Mouse (Mus musculus) neural tube, embryonic 12.5 days (tissue): ENCODE measurements around the gene Jrkl. TPM values are rescaled to one million over a fixed set of nuclear protein-coding genes. Genes with fewer than 3 reads are reported as not detected.
A peak's percentile ranks its signal among the peaks of the same experiment; 100 is the strongest.

Experiments
- ATAC-seq: fragments of 200-750 bp; cut with Nextera tagmentation; 2 replicates; pipeline ENCODE4 v1.8.0; 2017; ENCODE audit warnings: low read depth, mild to moderate bottlenecking, moderate TSS enrichment, moderate library complexity; ENCODE audit not compliant: low FRiP score
- H3K27ac ChIP-seq: fragments of 300-500 bp; sonication (generic); 2 replicates; pipeline ENCODE4 v1.5.1; 2016
- H3K27me3 ChIP-seq: fragments of 300-500 bp; sonication (generic); replicated peaks from 2 replicates; pipeline ENCODE4 v1.6.1; 2016; ENCODE audit warnings: mild to moderate bottlenecking
- H3K36me3 ChIP-seq: fragments of 300-500 bp; sonication (generic); 2 replicates; pipeline ENCODE4 v1.6.1; 2016; ENCODE audit warnings: mild to moderate bottlenecking
- H3K4me1 ChIP-seq: fragments of 300-500 bp; sonication (generic); 2 replicates; pipeline ENCODE4 v1.6.1; 2016
- H3K4me2 ChIP-seq: fragments of 300-500 bp; sonication (generic); replicated peaks from 2 replicates; pipeline ENCODE4 v1.6.1; 2016; ENCODE audit warnings: mild to moderate bottlenecking
- H3K4me3 ChIP-seq: fragments of 300-500 bp; sonication (generic); 2 replicates; pipeline ENCODE4 v1.5.1; 2016
- H3K9ac ChIP-seq: fragments of 300-500 bp; sonication (generic); 2 replicates; pipeline ENCODE4 v1.6.1; 2016; ENCODE audit warnings: mild to moderate bottlenecking
- H3K9me3 ChIP-seq: fragments of 300-500 bp; sonication (generic); 2 replicates; pipeline ENCODE4 v1.6.1; 2016; ENCODE audit warnings: mild to moderate bottlenecking
- WGBS: fragments of 180-500 bp; shearing (Covaris S2); methylation state at CpG from one replicate; pipeline ENCODE4 v1.1.7; 2016; 5-methylcytosine and 5-hydroxymethylcytosine counted together
- polyA plus RNA-seq: library from polyadenylated mRNA; unstranded; fragments of >200 nt; fragmentation: Nextera tagmentation; extraction: Ambion mirVana; gene quantifications from 2 replicates; pipeline ENCODE4 v1.2.1, GENCODE M21; 2016

Jrkl gene
- polyA plus RNA-seq = 12.7 and 14.6 TPM in 2 replicates

GRCm38 (mm10) chr9:13245481-13245880 is at the start of gene Jrkl:
Gene Jrkl, minus strand, starts transcription at chr9:13245829.
- no peak within 1 kb of the TSS for H3K27ac ChIP-seq
- 0 out of 2 replicates have a peak, but pooled peaks have one; percentile 13 for ATAC-seq
- H3K4me3 ChIP-seq = peak within 1 kb of the TSS; percentile 52
- no peaks in the 10 kb centered on the region for H3K36me3 ChIP-seq
- peak within 1 kb of the TSS; percentile 58 for H3K9ac ChIP-seq
- 7% methylated on average over 10 of the region's 10 CpGs for WGBS
- H3K9me3 ChIP-seq = no peaks in the 10 kb centered on the region
- peak within 1 kb of the TSS; percentile 63 for H3K4me2 ChIP-seq
- no peaks in the 10 kb centered on the region for H3K27me3 ChIP-seq
- H3K4me1 ChIP-seq = peaks cover 15% of the 10 kb centered on the region

GRCm38 (mm10) chr9:13287482-13287881 is 41.9 kb upstream of the Jrkl start:
- 68% methylated on average over 2 of the region's 2 CpGs for WGBS
- no peak for ATAC-seq
- H3K27me3 ChIP-seq = no peaks in the 10 kb centered on the region
- H3K9ac ChIP-seq = no peak overlapping the region
- no peaks in the 10 kb centered on the region for H3K9me3 ChIP-seq
- H3K36me3 ChIP-seq = no peaks in the 10 kb centered on the region
- no peak overlapping the region for H3K4me3 ChIP-seq
- no peaks in the 10 kb centered on the region for H3K4me1 ChIP-seq
- H3K4me2 ChIP-seq = no peak overlapping the region
- H3K27ac ChIP-seq = no peak overlapping the region

GRCm38 (mm10) chr9:13273219-13273618 is 27.6 kb upstream of the Jrkl start:
- H3K4me3 ChIP-seq = no peak overlapping the region
- no peak overlapping the region for H3K4me2 ChIP-seq
- no peaks in the 10 kb centered on the region for H3K36me3 ChIP-seq
- H3K9ac ChIP-seq = no peak overlapping the region
- H3K27ac ChIP-seq = no peak overlapping the region
- H3K9me3 ChIP-seq = no peaks in the 10 kb centered on the region
- no peaks in the 10 kb centered on the region for H3K4me1 ChIP-seq
- no peak for ATAC-seq
- WGBS = 95% methylated on average over 1 of the region's 1 CpGs
- H3K27me3 ChIP-seq = no peaks in the 10 kb centered on the region

- Histone ChIP-seq H3K4me1 (no peaks in the 10 kb centered on the region), H3K36me3 (no peaks in the 10 kb centered on the region), H3K27ac (no peak overlapping the region), H3K4me3 (no peak overlapping the region), H3K27me3 (no peaks in the 10 kb centered on the region), H3K9ac (no peak overlapping the region), H3K4me2 (no peak overlapping the region), H3K9me3 (no peaks in the 10 kb centered on the region)
- no peak for ATAC-seq
- WGBS = 84% methylated on average over 3 of the region's 3 CpGs
These were observed 15.4 kb upstream of the Jrkl start for GRCm38 (mm10) chr9:13260980-13261379.

- H3K4me2 ChIP-seq = no peak overlapping the region
- H3K9ac ChIP-seq = no peak overlapping the region
- 83% methylated on average over 2 of the region's 2 CpGs for WGBS
- H3K4me3 ChIP-seq = no peak overlapping the region
- H3K4me1 ChIP-seq = no peaks in the 10 kb centered on the region
- H3K36me3 ChIP-seq = no peaks in the 10 kb centered on the region
- H3K27me3 ChIP-seq = no peaks in the 10 kb centered on the region
- no peaks in the 10 kb centered on the region for H3K9me3 ChIP-seq
- no peak overlapping the region for H3K27ac ChIP-seq
- ATAC-seq = no peak
These were observed 12.5 kb upstream of the Jrkl start for GRCm38 (mm10) chr9:13258173-13258572.

GRCm38 (mm10) chr9:13256726-13257125 is 11.1 kb upstream of the Jrkl start:
- no peak overlapping the region for H3K27ac ChIP-seq
- no peaks in the 10 kb centered on the region for H3K36me3 ChIP-seq
- no peaks in the 10 kb centered on the region for H3K4me1 ChIP-seq
- H3K4me2 ChIP-seq = no peak overlapping the region
- no peak for ATAC-seq
- no peaks in the 10 kb centered on the region for H3K27me3 ChIP-seq
- H3K9ac ChIP-seq = no peak overlapping the region
- H3K4me3 ChIP-seq = no peak overlapping the region
- 92% methylated on average over 1 of the region's 1 CpGs for WGBS
- H3K9me3 ChIP-seq = no peaks in the 10 kb centered on the region

GRCm38 (mm10) chr9:13251251-13251650 is 5.6 kb upstream of the Jrkl start:
- ATAC-seq = no peak
- Histone ChIP-seq H3K9me3 (no peaks in the 10 kb centered on the region), H3K36me3 (no peaks in the 10 kb centered on the region), H3K4me2 (no peak overlapping the region), H3K9ac (no peak overlapping the region), H3K4me1 (peaks cover 4% of the 10 kb centered on the region; the same call in 1 of the 2 replicates), H3K27me3 (no peaks in the 10 kb centered on the region), H3K27ac (no peak overlapping the region), H3K4me3 (no peak overlapping the region)
- 87% methylated on average over 2 of the region's 2 CpGs for WGBS

GRCm38 (mm10) chr9:13248104-13248503 is 2.5 kb upstream of the Jrkl start:
- no peak overlapping the region for H3K27ac ChIP-seq
- no peaks in the 10 kb centered on the region for H3K9me3 ChIP-seq
- no peak for ATAC-seq
- H3K36me3 ChIP-seq = no peaks in the 10 kb centered on the region
- H3K4me1 ChIP-seq = peaks cover 15% of the 10 kb centered on the region
- no peak overlapping the region for H3K9ac ChIP-seq
- WGBS = 94% methylated on average over 4 of the region's 4 CpGs
- no peaks in the 10 kb centered on the region for H3K27me3 ChIP-seq
- no peak overlapping the region for H3K4me2 ChIP-seq
- H3K4me3 ChIP-seq = no peak overlapping the region

- Histone ChIP-seq H3K36me3 (no peaks in the 10 kb centered on the region), H3K4me1 (peaks cover 15% of the 10 kb centered on the region), H3K27ac (peak within 1 kb of the TSS; percentile 57), H3K4me3 (peak within 1 kb of the TSS; percentile 52), H3K4me2 (peak within 1 kb of the TSS; percentile 84), H3K27me3 (no peaks in the 10 kb centered on the region), H3K9ac (peak within 1 kb of the TSS; percentile 65), H3K9me3 (no peaks in the 10 kb centered on the region)
- 3% methylated on average over 32 of the region's 39 CpGs for WGBS
- peak; percentile 98 for ATAC-seq
These were observed 1.4 kb upstream of the Jrkl start, which contains the start of gene Ccdc82 for GRCm38 (mm10) chr9:13246815-13247638. Gene Ccdc82, plus strand, starts transcription at chr9:13246955.

GRCm38 (mm10) chr9:13242321-13242720 is 3.3 kb downstream of the Jrkl start:
- ATAC-seq = no peak
- H3K27me3 ChIP-seq = no peaks in the 10 kb centered on the region

GRCm38 (mm10) chr9:13231545-13232216 is 13.9 kb downstream of the Jrkl start:
- no peaks in the 10 kb centered on the region for H3K27me3 ChIP-seq
- no peak overlapping the region for H3K27ac ChIP-seq
- no peak overlapping the region for H3K9ac ChIP-seq
- H3K4me2 ChIP-seq = no peak overlapping the region
- no peak overlapping the region for H3K4me3 ChIP-seq
- ATAC-seq = no peak
- no peaks in the 10 kb centered on the region for H3K4me1 ChIP-seq
- H3K36me3 ChIP-seq = no peaks in the 10 kb centered on the region
- H3K9me3 ChIP-seq = no peaks in the 10 kb centered on the region
- 23% methylated on average over 5 of the region's 5 CpGs for WGBS

More at GRCm38 (mm10) chr9:13242321-13242720, 3.3 kb downstream of the Jrkl start:
- Histone ChIP-seq H3K27ac (no peak overlapping the region), H3K4me1 (peaks cover 12% of the 10 kb centered on the region), H3K9ac (no peak overlapping the region), H3K9me3 (no peaks in the 10 kb centered on the region), H3K36me3 (no peaks in the 10 kb centered on the region), H3K4me3 (no peak overlapping the region), H3K4me2 (no peak overlapping the region)

GRCm38 (mm10) chr9:13230553-13230952 is 15.1 kb downstream of the Jrkl start:
- Histone ChIP-seq H3K27ac (no peak overlapping the region), H3K27me3 (no peaks in the 10 kb centered on the region), H3K9me3 (no peaks in the 10 kb centered on the region), H3K4me3 (no peak overlapping the region), H3K9ac (no peak overlapping the region), H3K4me1 (no peaks in the 10 kb centered on the region), H3K4me2 (no peak overlapping the region), H3K36me3 (no peaks in the 10 kb centered on the region)
- ATAC-seq = no peak
- WGBS = 6% methylated on average over 4 of the region's 4 CpGs
